Mouse (Mus musculus) cerebellum, adult 18-20 months (tissue): ENCODE results near the gene Olfr110.
"Not testable (repeated sequence)": the region's sequence is repeated elsewhere in the genome, so short reads cannot be mapped to it uniquely, and the experiment has no call there.

Experiments
- DNase-seq, 2 experiments: peaks; one replicate each; pipeline ENCODE4 v3.0.0; 2021

The Olfr110 gene

GRCm38 (mm10) chr17:37491930-37492518, at the start of gene Olfr110:
Gene Olfr110, plus strand, starts transcription at chr17:37492468.
- DNase-seq, result no peak

DNA sequence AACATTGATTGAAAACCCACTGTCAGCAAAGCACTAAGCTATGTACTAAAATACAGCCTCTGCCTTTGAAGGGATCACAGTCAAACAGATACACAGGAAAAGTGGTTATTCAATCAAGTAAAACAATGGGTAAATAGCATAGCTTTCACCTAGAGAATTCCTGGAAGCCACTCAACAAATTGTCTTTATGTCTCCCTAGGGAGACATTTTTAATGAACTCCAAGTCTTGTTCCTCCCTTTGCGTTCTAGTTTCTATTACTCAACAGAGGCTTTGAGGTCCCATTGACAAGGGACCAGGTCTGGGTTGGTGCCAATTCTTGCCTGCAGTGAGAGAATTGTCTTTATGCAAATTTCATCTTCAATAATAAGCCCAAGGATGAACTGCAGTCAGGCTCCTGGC, 47.1 kb upstream of the Olfr110 start, which contains the start of gene Olfr108:
Gene Olfr108, plus strand, starts transcription at position 301 of the 400 bp plus-strand sequence.
- DNase-seq, result no peak

DNA sequence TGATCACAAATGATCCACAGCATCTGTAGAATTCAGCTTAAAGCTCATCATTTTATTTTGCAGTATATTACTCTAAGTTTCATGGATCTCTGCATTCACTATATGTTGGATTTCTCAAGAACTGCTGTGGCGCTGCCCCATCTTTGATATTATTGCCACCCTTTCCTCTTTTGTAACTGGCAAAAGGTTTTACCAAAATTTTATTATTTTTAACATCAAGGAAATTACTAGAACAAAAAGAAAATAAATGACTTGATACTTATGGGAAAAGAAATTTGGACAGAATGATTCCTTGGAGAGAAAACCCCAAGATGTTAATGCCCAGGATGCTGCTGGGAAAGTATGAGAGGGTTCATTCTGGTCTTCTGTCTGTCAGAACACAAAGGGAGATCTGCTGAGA, 33.7 kb upstream of the Olfr110 start, which contains the start of gene Olfr109:
Gene Olfr109, plus strand, starts transcription at position 301 of the 400 bp plus-strand sequence.
- DNase-seq, result no peak

GRCm38 (mm10) chr17:37483452-37483851, 8.8 kb upstream of the Olfr110 start, which contains the start of gene H2-M2:
Gene H2-M2, minus strand, starts transcription at chr17:37483552.
- DNase-seq, result no peak

DNA sequence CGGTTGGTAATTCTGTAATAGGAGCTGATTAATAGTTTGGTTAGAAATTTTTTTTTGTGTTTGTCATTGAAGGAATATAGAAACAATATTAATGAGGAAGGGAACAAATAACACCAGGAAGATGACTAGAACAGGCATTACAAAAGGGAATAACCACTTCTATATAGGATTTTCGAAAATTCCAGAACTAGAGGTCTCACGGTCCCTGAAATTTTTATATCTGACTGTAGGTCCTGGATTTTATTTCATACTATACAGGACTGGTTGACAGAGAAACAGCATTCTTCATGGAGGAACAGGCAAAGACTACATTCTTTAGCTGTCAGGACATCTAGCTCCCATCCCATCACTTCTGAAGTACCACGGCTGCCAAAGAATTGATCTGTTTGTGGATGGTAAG, 15.5 kb downstream of the Olfr110 start, which contains the start of gene Olfr111:
Gene Olfr111, plus strand, starts transcription at position 301 of the 400 bp plus-strand sequence.
- DNase-seq, result no peak

DNA sequence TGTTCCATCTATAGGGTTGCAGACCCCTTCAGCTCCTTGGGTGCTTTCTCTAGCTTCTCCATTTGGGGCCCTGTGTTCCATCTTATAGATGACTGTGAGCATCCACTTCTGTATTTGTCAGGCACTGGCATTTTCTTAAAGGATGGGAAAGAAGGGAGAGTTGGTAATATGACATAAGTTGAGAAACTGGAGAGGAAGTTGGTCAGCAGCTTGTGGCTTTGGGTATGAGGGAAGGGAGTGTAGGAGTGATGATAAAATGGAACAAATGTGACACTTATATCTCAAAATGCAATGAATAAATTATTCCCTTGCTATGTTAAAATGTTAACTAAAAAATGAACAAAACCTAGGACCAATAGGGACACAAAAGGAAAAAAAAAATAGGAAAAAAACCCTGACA, 32.3 kb downstream of the Olfr110 start:
- not testable (repeated sequence) for DNase-seq

GRCm38 (mm10) chr17:37525427-37525826, 33.2 kb downstream of the Olfr110 start:
- not testable (repeated sequence) for DNase-seq

DNA sequence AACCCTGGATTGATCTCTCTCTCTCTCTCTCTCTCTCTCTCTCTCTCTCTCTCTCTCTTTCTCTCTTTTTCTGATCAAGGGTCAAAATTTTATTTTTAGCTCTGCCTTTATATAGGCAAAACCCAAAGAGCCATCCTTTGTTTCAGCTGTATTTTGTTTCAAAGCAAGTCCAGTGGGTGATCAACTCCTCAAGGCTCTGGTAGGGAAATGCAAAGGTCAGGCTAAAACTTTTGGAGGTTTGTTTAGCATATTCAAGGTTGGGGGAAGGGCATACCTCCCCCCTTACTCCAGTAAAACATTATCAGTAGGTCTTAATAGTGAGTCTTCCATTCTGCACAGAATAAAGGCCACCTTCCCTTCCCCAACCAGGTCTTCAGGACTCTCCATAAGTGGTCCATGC, 42.9 kb downstream of the Olfr110 start:
- DNase-seq, result no peak

- DNase-seq, result not testable (repeated sequence)
Measured at GRCm38 (mm10) chr17:37538416-37538815, 46.1 kb downstream of the Olfr110 start.

DNA sequence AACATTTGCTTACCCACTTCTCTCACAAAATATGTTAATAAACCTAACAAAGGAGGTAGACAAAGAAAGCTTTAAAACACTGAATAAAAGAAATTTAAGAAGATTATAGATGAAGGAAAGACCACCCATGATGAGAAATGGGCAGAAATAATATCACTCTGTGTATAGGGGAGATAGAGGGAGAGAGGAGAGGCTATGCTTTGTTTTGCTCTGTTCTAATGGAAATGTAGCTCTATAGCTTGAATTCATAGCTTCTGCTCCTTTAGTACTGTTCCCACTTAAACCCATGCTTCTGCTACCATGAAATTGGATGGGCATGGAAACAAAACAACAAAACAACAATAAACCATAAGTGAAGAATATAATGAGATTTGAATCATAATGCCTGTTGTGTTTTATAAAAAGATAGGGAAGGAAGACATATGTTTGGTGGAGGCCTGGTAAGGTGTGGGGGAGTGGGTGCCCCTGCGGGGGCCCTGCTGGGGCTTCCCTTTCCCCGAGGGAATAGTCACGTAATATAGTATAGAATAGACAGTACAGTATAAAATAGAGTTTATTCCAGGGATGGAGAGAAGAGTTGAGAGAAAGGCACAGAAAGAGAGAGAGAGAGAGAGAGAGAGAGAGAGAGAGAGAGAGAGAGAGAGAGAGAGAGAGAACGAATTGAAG, 49.3 kb downstream of the Olfr110 start:
- DNase-seq, result no peak

GRCm38 (mm10) chr17:37543800-37544435, 51.6 kb downstream of the Olfr110 start:
- no peak for DNase-seq
